Mouse (Mus musculus) spleen, embryonic (tissue): ENCODE measurements around the gene 5031439G07Rik.
"Not testable (repeated sequence)": the region's sequence is repeated elsewhere in the genome, so short reads cannot be mapped to it uniquely, and the experiment has no call there.

ENCODE experiments used
- CTCF ChIA-PET: fragments of 350-600 bp; sonication (Branson Sonifier 250); formaldehyde crosslinking; loops from one replicate; lab custom pipeline; 2022; lab: Charles Lee

5031439G07Rik gene

GRCm38 (mm10) chr15:84958331-84958730 lies 30.0 kb downstream of the 5031439G07Rik start:
- CTCF ChIA-PET = no interaction called here

- CTCF ChIA-PET = no interaction called here
These were observed 30.5 kb downstream of the 5031439G07Rik start for GRCm38 (mm10) chr15:84957851-84958250.

GRCm38 (mm10) chr15:84953259-84953658 lies 35.1 kb downstream of the 5031439G07Rik start:
- CTCF ChIA-PET = no interaction called here

- CTCF ChIA-PET = no interaction called here
These were observed 38.3 kb downstream of the 5031439G07Rik start for GRCm38 (mm10) chr15:84950053-84950452.

GRCm38 (mm10) chr15:84948990-84949389 lies 39.4 kb downstream of the 5031439G07Rik start:
- CTCF ChIA-PET = interaction anchor here (0.6 kb wide), 1 partner anchor 25 kb away, joined by 5 read pairs; no protein-coding TSS in a partner anchor

GRCm38 (mm10) chr15:84944319-84944718 lies 44.0 kb downstream of the 5031439G07Rik start:
- CTCF ChIA-PET = no interaction called here

- CTCF ChIA-PET = no interaction called here
These were observed 45.6 kb downstream of the 5031439G07Rik start for GRCm38 (mm10) chr15:84942647-84943285.

- CTCF ChIA-PET = no interaction called here
These were observed 48.2 kb downstream of the 5031439G07Rik start for GRCm38 (mm10) chr15:84940102-84940501.

GRCm38 (mm10) chr15:84934901-84935300 lies 53.5 kb downstream of the 5031439G07Rik start:
- CTCF ChIA-PET = no interaction called here

- CTCF ChIA-PET = no interaction called here
These were observed 56.0 kb downstream of the 5031439G07Rik start for GRCm38 (mm10) chr15:84932351-84932750.

GRCm38 (mm10) chr15:84925495-84926018 lies 62.8 kb downstream of the 5031439G07Rik start:
- CTCF ChIA-PET = interaction anchor here (0.6 to 0.8 kb wide), 2 partner anchors 41 to 730 kb away, joined by 4 to 9 read pairs; no protein-coding TSS in a partner anchor

- CTCF ChIA-PET = interaction anchor here (1.2 kb wide), 1 partner anchor 249 kb away, joined by 4 read pairs; no protein-coding TSS in a partner anchor
These were observed 63.5 kb downstream of the 5031439G07Rik start for GRCm38 (mm10) chr15:84924781-84925315.

GRCm38 (mm10) chr15:84923508-84924181 lies 64.7 kb downstream of the 5031439G07Rik start:
- CTCF ChIA-PET = interaction anchor here (0.7 to 1.2 kb wide), 3 partner anchors 25 to 248 kb away, joined by 3 to 5 read pairs (median 4); no protein-coding TSS in a partner anchor

GRCm38 (mm10) chr15:84922884-84923507 lies 65.4 kb downstream of the 5031439G07Rik start, which contains the start of gene Nup50:
Gene Nup50 (plus strand): TSS chr15:84923411.
- CTCF ChIA-PET = interaction anchor here (1.0 kb wide), 1 partner anchor 113 kb away, joined by 3 read pairs; no protein-coding TSS in a partner anchor

GRCm38 (mm10) chr15:84919938-84920337 lies 68.4 kb downstream of the 5031439G07Rik start, which contains the start of gene Gm29666:
Gene Gm29666 (minus strand): TSS chr15:84920038.
- CTCF ChIA-PET = no interaction called here

- CTCF ChIA-PET = interaction anchor here (0.6 to 0.7 kb wide), 2 partner anchors 7 to 187 kb away, joined by 3 to 7 read pairs; no protein-coding TSS in a partner anchor
These were observed 75.2 kb downstream of the 5031439G07Rik start for GRCm38 (mm10) chr15:84913201-84913600.

- CTCF ChIA-PET = no interaction called here
These were observed 84.4 kb downstream of the 5031439G07Rik start for GRCm38 (mm10) chr15:84903843-84904385.

- CTCF ChIA-PET = no interaction called here
These were observed 90.3 kb downstream of the 5031439G07Rik start for GRCm38 (mm10) chr15:84898077-84898476.

- CTCF ChIA-PET = no interaction called here
These were observed 91.7 kb downstream of the 5031439G07Rik start for GRCm38 (mm10) chr15:84896664-84897063.

GRCm38 (mm10) chr15:84896216-84896615 lies 92.1 kb downstream of the 5031439G07Rik start:
- CTCF ChIA-PET = not testable (repeated sequence)
